Mouse (Mus musculus): ENCODE data around the gene Kcnk5. TPM values are rescaled to one million over a fixed set of nuclear protein-coding genes. Genes with fewer than 3 reads are reported as not detected.

The Kcnk5 gene
- polyA plus RNA-seq (2015; fragmentation: Nextera tagmentation; extraction: Ambion mirVana): 1.5 and 4.2 TPM in 2 replicates

GRCm38 (mm10) chr14:20181466-20181921 is at the start of gene Kcnk5:
Kcnk5 (minus strand) TSS chr14:20181809.
- H3K9me3 ChIP-seq (replicated peaks): no peaks in the 10 kb centered on the region
- peaks cover 14% of the 10 kb centered on the region for H3K27me3 ChIP-seq (replicated peaks)
- peak within 1 kb of the TSS; percentile 33 for H3K9ac ChIP-seq (replicated peaks)
- peak; percentile 96 for ATAC-seq (ENCODE audit: low FRiP score)
- WGBS: under 1% methylated on average over 36 of the region's 36 CpGs
- H3K36me3 ChIP-seq: no peaks in the 10 kb centered on the region
- no peak within 1 kb of the TSS for H3K27ac ChIP-seq (replicated peaks)
- H3K4me1 ChIP-seq: peaks cover 15% of the 10 kb centered on the region
- peak within 1 kb of the TSS; percentile 57 for H3K4me3 ChIP-seq (replicated peaks)
- peak within 1 kb of the TSS; percentile 94 for H3K4me2 ChIP-seq

GRCm38 (mm10) chr14:20230063-20230491 is 48.5 kb upstream of the Kcnk5 start:
- H3K4me2 ChIP-seq: no peak overlapping the region
- H3K27me3 ChIP-seq (replicated peaks): no peaks in the 10 kb centered on the region
- no peak overlapping the region for H3K9ac ChIP-seq (replicated peaks)
- H3K9me3 ChIP-seq (replicated peaks): no peaks in the 10 kb centered on the region
- H3K4me3 ChIP-seq (replicated peaks): no peak overlapping the region
- WGBS: 88% methylated on average over 7 of the region's 7 CpGs
- no peaks in the 10 kb centered on the region for H3K36me3 ChIP-seq
- H3K4me1 ChIP-seq: peaks cover 11% of the 10 kb centered on the region; the same call in 1 of the 2 replicates
- no peak for ATAC-seq (ENCODE audit: low FRiP score)
- H3K27ac ChIP-seq (replicated peaks): no peak overlapping the region

DNA sequence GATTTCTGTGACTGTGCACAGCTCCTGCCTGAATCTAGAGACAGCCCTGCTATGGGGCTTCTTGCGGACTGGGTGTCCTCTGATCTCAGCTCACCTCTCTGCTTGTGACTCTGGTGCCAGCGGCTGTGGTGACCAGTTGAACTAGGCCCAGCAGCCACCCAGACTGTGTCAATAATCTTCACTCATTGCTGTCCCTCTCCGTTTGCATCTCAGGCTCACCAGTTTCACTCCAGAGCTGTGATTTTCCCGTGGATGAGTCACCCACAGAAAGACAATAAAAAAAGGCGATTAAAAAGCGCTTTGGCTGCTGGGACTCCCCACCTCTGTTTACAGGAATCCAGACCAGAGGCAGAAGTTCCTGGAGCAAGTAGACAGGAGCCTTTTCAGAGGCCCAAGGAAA is 47.8 kb upstream of the Kcnk5 start:
- H3K27me3 ChIP-seq (replicated peaks): no peaks in the 10 kb centered on the region
- no peak overlapping the region for H3K9ac ChIP-seq (replicated peaks)
- no peak overlapping the region for H3K27ac ChIP-seq (replicated peaks)
- no peaks in the 10 kb centered on the region for H3K36me3 ChIP-seq
- 77% methylated on average over 6 of the region's 6 CpGs for WGBS
- no peaks in the 10 kb centered on the region for H3K9me3 ChIP-seq (replicated peaks)
- no peak for ATAC-seq (ENCODE audit: low FRiP score)
- H3K4me1 ChIP-seq: peaks cover 14% of the 10 kb centered on the region; the same call in 1 of the 2 replicates
- H3K4me2 ChIP-seq: no peak overlapping the region
- H3K4me3 ChIP-seq (replicated peaks): no peak overlapping the region

DNA sequence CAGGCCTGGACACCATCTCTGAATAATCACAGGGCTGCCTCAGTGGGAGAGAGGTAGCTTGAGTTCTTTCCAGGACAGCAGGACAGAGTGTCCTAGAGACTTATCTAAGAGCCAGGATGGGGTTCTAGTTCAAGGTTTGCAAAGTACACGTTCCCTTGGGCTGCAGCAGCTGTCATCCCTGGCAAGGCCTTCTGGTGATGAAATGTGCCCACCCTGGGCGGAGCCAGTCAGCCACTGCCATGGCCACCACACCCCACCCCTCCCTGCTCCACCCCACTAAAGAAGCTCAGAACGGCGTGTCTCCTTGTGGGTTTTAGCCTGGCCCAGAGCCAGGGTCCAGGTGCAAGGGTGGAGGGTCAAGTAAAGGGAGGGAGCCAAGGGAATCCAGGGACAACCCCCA is 46.7 kb upstream of the Kcnk5 start:
- Histone ChIP-seq H3K9me3 (replicated peaks) (no peaks in the 10 kb centered on the region), H3K4me1 (peaks cover 14% of the 10 kb centered on the region; the same call in 1 of the 2 replicates), H3K9ac (replicated peaks) (no peak overlapping the region), H3K4me3 (replicated peaks) (no peak overlapping the region), H3K27me3 (replicated peaks) (no peaks in the 10 kb centered on the region), H3K27ac (replicated peaks) (no peak overlapping the region), H3K36me3 (no peaks in the 10 kb centered on the region), H3K4me2 (no peak overlapping the region)
- ATAC-seq (ENCODE audit: low FRiP score): no peak
- 83% methylated on average over 4 of the region's 4 CpGs for WGBS

DNA sequence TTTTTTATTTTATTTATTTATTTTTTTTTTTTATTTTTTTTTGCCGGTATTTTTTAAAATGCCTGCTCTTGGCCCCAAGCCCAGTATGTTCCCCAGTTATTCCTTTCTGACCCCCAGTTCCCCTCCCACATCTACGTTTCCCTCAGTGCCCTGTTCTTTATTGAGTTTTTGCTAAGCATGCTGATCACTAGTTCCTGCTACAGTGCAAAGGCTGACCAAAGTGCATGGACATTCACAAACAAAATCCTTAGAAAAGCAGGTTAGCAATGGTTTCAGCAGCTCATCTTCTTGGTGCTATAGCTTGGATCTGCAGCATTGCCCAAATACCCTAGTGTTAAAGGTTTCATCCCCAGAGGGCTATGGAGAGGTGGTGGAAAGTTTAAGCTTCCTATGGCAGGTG is 45.4 kb upstream of the Kcnk5 start:
- no peak overlapping the region for H3K9ac ChIP-seq (replicated peaks)
- H3K36me3 ChIP-seq: no peaks in the 10 kb centered on the region
- no peak for ATAC-seq (ENCODE audit: low FRiP score)
- no peak overlapping the region for H3K4me2 ChIP-seq
- 43% methylated on average over 2 of the region's 2 CpGs for WGBS
- H3K4me1 ChIP-seq: peaks cover 14% of the 10 kb centered on the region; the same call in 1 of the 2 replicates
- no peaks in the 10 kb centered on the region for H3K27me3 ChIP-seq (replicated peaks)
- H3K9me3 ChIP-seq (replicated peaks): no peaks in the 10 kb centered on the region
- H3K4me3 ChIP-seq (replicated peaks): no peak overlapping the region
- H3K27ac ChIP-seq (replicated peaks): no peak overlapping the region

DNA sequence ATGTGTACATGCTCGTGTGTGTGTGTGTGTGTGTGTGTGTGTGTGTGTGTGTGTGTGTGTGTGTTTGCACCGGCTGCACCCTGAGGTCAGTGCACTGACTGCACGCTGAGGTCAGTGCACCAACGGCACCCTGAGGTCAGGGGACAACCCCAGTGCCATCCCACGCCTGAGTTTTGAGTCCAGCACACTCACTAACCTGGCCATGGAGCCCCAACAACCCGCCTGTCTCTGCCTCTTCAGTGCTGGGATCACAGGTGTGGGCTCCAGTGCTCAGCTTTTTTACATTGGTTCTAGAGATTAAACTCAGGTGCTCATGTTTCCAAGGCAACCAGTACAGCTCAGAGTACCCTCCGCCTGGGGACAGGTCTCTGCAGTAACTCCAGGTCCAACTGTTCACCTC is 44.9 kb upstream of the Kcnk5 start:
- H3K4me3 ChIP-seq (replicated peaks): no peak overlapping the region
- 40% methylated on average over 7 of the region's 7 CpGs for WGBS

GRCm38 (mm10) chr14:20225525-20225924 is 43.9 kb upstream of the Kcnk5 start:
- Histone ChIP-seq H3K9ac (replicated peaks) (no peak overlapping the region), H3K4me1 (peaks cover 14% of the 10 kb centered on the region; the same call in 1 of the 2 replicates), H3K36me3 (no peaks in the 10 kb centered on the region), H3K9me3 (replicated peaks) (no peaks in the 10 kb centered on the region), H3K27me3 (replicated peaks) (no peaks in the 10 kb centered on the region), H3K4me2 (no peak overlapping the region), H3K27ac (replicated peaks) (no peak overlapping the region), H3K4me3 (replicated peaks) (no peak overlapping the region)
- WGBS: 17% methylated on average over 4 of the region's 4 CpGs
- ATAC-seq (ENCODE audit: low FRiP score): no peak

More for the DNA sequence above, 44.9 kb upstream of the Kcnk5 start:
- Histone ChIP-seq H3K9me3 (replicated peaks) (no peaks in the 10 kb centered on the region), H3K27ac (replicated peaks) (no peak overlapping the region), H3K4me2 (no peak overlapping the region), H3K27me3 (replicated peaks) (no peaks in the 10 kb centered on the region), H3K4me1 (peaks cover 14% of the 10 kb centered on the region; the same call in 1 of the 2 replicates), H3K36me3 (no peaks in the 10 kb centered on the region), H3K9ac (replicated peaks) (no peak overlapping the region)
- no peak; the same call in 1 of the 2 replicates for ATAC-seq (ENCODE audit: low FRiP score)

- Histone ChIP-seq H3K9ac (replicated peaks) (no peak overlapping the region), H3K27ac (replicated peaks) (no peak overlapping the region), H3K4me3 (replicated peaks) (no peak overlapping the region), H3K36me3 (no peaks in the 10 kb centered on the region), H3K9me3 (replicated peaks) (no peaks in the 10 kb centered on the region), H3K4me2 (no peak overlapping the region), H3K4me1 (peaks cover 14% of the 10 kb centered on the region; the same call in 1 of the 2 replicates), H3K27me3 (replicated peaks) (no peaks in the 10 kb centered on the region)
- ATAC-seq (ENCODE audit: low FRiP score): no peak; the same call in 1 of the 2 replicates
- WGBS: 54% methylated on average over 10 of the region's 10 CpGs
Measured at GRCm38 (mm10) chr14:20224576-20225218, 43.1 kb upstream of the Kcnk5 start.

DNA sequence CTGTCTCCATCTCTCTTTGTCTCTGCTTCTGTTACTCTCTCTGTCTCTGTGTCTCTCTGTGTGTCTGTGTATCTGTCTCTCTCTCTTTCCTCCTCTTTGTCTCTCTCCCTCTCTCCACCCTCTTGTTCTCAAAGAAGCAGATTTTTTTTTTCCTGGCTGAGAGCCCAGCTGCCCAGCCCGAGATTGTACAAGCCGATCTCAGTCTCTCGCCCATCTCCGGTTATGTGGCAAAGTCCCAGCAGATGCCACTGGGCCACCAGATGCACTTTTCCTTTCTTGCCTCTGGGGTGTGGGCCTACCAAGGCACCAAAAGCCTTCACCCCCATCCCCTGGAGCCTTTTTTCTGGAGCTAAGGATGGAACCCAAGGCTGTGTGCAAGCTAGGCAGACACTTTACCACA is 42.6 kb upstream of the Kcnk5 start:
- no peak for ATAC-seq (ENCODE audit: low FRiP score)
- 32% methylated on average over 4 of the region's 4 CpGs for WGBS
- Histone ChIP-seq H3K36me3 (no peaks in the 10 kb centered on the region), H3K9me3 (replicated peaks) (no peaks in the 10 kb centered on the region), H3K4me3 (replicated peaks) (no peak overlapping the region), H3K4me2 (no peak overlapping the region), H3K27me3 (replicated peaks) (no peaks in the 10 kb centered on the region), H3K4me1 (peaks cover 14% of the 10 kb centered on the region; the same call in 1 of the 2 replicates), H3K9ac (replicated peaks) (no peak overlapping the region), H3K27ac (replicated peaks) (no peak overlapping the region)

GRCm38 (mm10) chr14:20223253-20223652 is 41.6 kb upstream of the Kcnk5 start:
- Histone ChIP-seq H3K27ac (replicated peaks) (no peak overlapping the region), H3K27me3 (replicated peaks) (no peaks in the 10 kb centered on the region), H3K4me3 (replicated peaks) (no peak overlapping the region), H3K4me2 (no peak overlapping the region), H3K4me1 (peaks cover 14% of the 10 kb centered on the region; the same call in 1 of the 2 replicates), H3K9ac (replicated peaks) (no peak overlapping the region), H3K36me3 (no peaks in the 10 kb centered on the region), H3K9me3 (replicated peaks) (no peaks in the 10 kb centered on the region)
- ATAC-seq (ENCODE audit: low FRiP score): no peak
- WGBS: 90% methylated on average over 5 of the region's 5 CpGs

GRCm38 (mm10) chr14:20221083-20221482 is 39.5 kb upstream of the Kcnk5 start:
- 15% methylated on average over 7 of the region's 7 CpGs for WGBS
- no peak for ATAC-seq (ENCODE audit: low FRiP score)
- Histone ChIP-seq H3K4me1 (peaks cover 11% of the 10 kb centered on the region; the same call in 1 of the 2 replicates), H3K9ac (replicated peaks) (no peak overlapping the region), H3K27me3 (replicated peaks) (no peaks in the 10 kb centered on the region), H3K4me2 (no peak overlapping the region), H3K9me3 (replicated peaks) (no peaks in the 10 kb centered on the region), H3K4me3 (replicated peaks) (no peak overlapping the region), H3K27ac (replicated peaks) (no peak overlapping the region), H3K36me3 (no peaks in the 10 kb centered on the region)

DNA sequence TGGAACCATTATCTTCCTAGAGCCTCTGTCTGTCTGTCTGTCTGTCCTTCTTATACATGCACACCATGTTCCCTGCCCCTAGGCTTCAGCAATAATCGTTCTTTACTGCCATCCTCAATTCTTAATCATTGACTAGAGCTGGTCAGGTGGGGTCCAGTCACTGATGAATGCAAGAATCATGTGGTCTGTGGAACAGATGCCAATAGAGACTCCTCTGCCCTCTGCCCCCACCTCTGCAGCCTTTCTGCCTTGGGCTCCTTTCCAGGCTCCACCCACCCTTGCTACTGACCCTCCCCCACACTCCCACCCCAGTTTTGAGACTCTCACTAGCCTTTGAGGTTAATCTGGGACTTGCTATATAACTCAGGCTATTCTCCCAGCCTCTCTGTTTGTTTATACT is 38.2 kb upstream of the Kcnk5 start:
- Histone ChIP-seq H3K4me2 (no peak overlapping the region), H3K9ac (replicated peaks) (no peak overlapping the region), H3K4me3 (replicated peaks) (no peak overlapping the region), H3K27ac (replicated peaks) (no peak overlapping the region), H3K9me3 (replicated peaks) (no peaks in the 10 kb centered on the region), H3K4me1 (peaks cover 1% of the 10 kb centered on the region; the same call in 1 of the 2 replicates), H3K36me3 (no peaks in the 10 kb centered on the region), H3K27me3 (replicated peaks) (no peaks in the 10 kb centered on the region)
- no peak for ATAC-seq (ENCODE audit: low FRiP score)
- WGBS: 64% methylated on average over 1 of the region's 1 CpGs
